Mouse (Mus musculus) erythroblast, embryonic 14.5 days (primary cell): ENCODE data around the gene Ppp1r1c. TPM values are rescaled to one million over a fixed set of nuclear protein-coding genes. Genes with fewer than 3 reads are reported as not detected.
A peak's percentile ranks its signal among the peaks of the same experiment; 100 is the strongest.

ENCODE experiments used
- H3K27me3 ChIP-seq: 2 replicates; pipeline ENCODE4 v1.6.1; 2012; ENCODE audit warnings: inconsistent platforms; ENCODE audit not compliant: control insufficient read depth
- H3K36me3 ChIP-seq: 2 replicates; pipeline ENCODE4 v1.6.1; 2012; ENCODE audit warnings: mild to moderate bottlenecking, inconsistent platforms; ENCODE audit not compliant: control insufficient read depth
- H3K4me1 ChIP-seq: 2 replicates; pipeline ENCODE4 v1.6.1; 2012; ENCODE audit warnings: inconsistent platforms; ENCODE audit not compliant: control insufficient read depth
- H3K4me3 ChIP-seq: replicated peaks from 2 replicates; pipeline ENCODE3; 2012; ENCODE audit warnings: moderate library complexity, mild to moderate bottlenecking, inconsistent platforms
- H3K9me3 ChIP-seq: 2 replicates; pipeline ENCODE4 v1.6.1; 2012; ENCODE audit warnings: low read length, inconsistent platforms, mixed read lengths; ENCODE audit not compliant: control insufficient read depth
- GATA1 ChIP-seq: IDR thresholded peaks from 2 replicates; pipeline ENCODE4 v1.6.1; 2012; ENCODE audit warnings: low read length, inconsistent platforms, mixed read lengths
- TAL1 ChIP-seq: IDR thresholded peaks from 3 replicates; pipeline ENCODE4 v1.6.1; 2012; ENCODE audit warnings: low read length, inconsistent platforms, mixed read lengths
- polyA plus RNA-seq: library from polyadenylated mRNA; stranded (reverse); fragments of >175 nt; gene quantifications from 2 replicates; pipeline ENCODE4 v1.2.3, GENCODE M21; 2012

Gene Ppp1r1c
- polyA plus RNA-seq, 1 experiment = not detected

DNA sequence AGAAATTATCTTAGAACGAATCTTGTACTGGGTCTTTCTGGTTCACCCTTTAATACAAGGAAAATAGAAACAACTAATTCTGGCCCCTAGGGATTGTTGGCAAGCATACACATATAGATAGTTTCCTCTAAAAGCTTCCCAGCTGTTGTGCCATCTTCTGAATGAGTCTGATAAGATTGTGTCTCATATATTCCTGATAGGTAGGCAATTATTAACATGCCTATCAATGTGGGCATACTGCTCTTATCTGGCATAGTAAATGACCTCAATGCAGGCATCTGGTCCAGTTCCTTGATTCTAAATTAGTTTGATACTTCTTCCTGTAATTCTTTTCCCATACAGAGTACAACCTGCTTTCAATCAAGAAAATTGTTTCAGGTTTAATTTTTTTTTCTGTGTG, 14.8 kb downstream of the Ppp1r1c start:
- TF ChIP-seq TAL1 = no peak
- H3K9me3 ChIP-seq = no peaks in the 10 kb centered on the region
- no peak overlapping the region for H3K4me3 ChIP-seq
- H3K4me1 ChIP-seq = no peaks in the 10 kb centered on the region
- no peaks in the 10 kb centered on the region for H3K27me3 ChIP-seq
- no peaks in the 10 kb centered on the region for H3K36me3 ChIP-seq

DNA sequence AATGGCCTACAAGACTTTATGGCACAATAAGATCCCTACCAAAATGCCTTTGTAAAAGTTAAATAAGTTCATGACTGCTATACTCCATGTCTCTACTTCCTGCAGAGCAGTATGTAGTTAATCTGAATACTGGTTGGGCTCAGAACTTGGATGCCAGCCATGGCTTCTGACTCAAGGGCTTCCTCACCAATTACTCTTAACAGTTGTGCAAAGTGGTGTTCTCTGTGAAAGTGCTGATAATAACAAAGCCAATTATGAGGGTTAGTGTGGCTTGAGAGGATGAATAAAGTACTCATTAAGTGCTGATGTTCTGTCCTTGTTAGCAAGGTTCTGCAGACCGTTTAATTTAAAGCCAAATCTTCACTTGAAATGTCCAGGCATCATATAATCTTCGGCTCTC, 31.4 kb downstream of the Ppp1r1c start:
- Histone ChIP-seq H3K4me3 (no peak overlapping the region), H3K36me3 (no peaks in the 10 kb centered on the region), H3K9me3 (no peaks in the 10 kb centered on the region), H3K27me3 (no peaks in the 10 kb centered on the region), H3K4me1 (no peaks in the 10 kb centered on the region)
- TF ChIP-seq TAL1 = no peak
- TF ChIP-seq GATA1 = no peak

DNA sequence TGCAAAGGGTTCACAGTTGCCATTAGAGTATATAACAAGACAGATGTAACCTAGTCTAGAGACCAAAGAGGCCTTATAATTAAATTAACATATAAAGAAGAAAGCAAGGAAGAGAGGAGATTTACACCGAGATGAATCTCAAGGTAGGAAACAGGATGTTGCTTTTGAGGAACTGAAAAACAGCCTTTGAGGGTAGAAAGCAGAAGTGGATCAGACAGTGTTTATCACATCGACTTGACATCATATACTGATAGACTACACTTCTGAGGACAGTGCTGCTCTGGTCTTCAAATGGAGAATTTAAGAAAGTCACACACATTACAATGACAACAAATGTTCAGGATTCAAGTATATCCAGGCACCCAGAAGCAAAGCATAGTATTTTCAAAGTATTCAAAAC, 34.4 kb downstream of the Ppp1r1c start:
- Histone ChIP-seq H3K27me3 (no peaks in the 10 kb centered on the region), H3K36me3 (no peaks in the 10 kb centered on the region), H3K4me1 (no peaks in the 10 kb centered on the region), H3K9me3 (no peaks in the 10 kb centered on the region), H3K4me3 (no peak overlapping the region)
- TF ChIP-seq TAL1 = no peak
- no peak for TF ChIP-seq GATA1

DNA sequence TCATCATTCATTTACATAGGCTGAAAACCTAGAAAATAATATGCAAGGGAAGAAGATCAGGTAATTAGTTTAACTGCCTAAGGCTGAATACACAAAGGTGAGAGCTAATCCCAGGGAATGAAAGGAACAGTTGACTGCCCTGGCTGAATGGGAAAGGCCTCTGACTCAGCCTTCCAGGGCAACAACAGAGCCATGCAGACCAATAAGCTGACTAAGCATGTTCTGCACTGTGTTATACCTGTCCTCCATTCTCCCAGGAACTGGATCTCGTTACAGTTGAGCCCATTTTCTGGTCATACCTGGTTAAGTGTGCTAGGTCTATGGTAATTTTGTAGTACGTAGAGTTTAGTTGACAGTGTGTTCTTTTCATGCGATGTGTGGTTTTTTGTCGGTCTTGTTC, 36.6 kb downstream of the Ppp1r1c start:
- Histone ChIP-seq H3K4me1 (no peaks in the 10 kb centered on the region), H3K4me3 (no peak overlapping the region), H3K9me3 (no peaks in the 10 kb centered on the region), H3K27me3 (no peaks in the 10 kb centered on the region), H3K36me3 (no peaks in the 10 kb centered on the region)
- no peak for TF ChIP-seq GATA1
- TF ChIP-seq TAL1 = no peak

DNA sequence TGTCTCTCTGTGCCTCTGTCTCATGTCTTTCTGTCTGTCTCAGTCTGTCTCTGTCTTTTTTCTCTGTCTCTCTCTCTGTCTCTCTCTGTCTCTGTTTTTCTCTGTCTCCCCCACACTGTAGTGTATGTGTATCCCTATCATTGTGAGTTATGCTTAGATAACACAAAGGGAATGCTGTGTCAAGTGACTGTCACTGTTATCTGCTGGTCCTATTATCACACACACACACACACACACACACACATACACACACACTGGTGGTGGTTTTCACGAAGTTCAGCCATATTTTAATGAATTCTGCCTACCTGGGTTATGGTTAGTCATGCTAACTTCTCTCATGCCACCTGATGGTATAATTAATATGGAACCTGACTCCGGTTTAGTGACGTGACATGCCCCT, 44.1 kb downstream of the Ppp1r1c start:
- TF ChIP-seq GATA1 (no peak), TAL1 (no peak)
- peaks cover 16% of the 10 kb centered on the region for H3K4me1 ChIP-seq
- H3K9me3 ChIP-seq = no peaks in the 10 kb centered on the region
- H3K36me3 ChIP-seq = no peaks in the 10 kb centered on the region
- H3K4me3 ChIP-seq = no peak overlapping the region
- H3K27me3 ChIP-seq = no peaks in the 10 kb centered on the region

DNA sequence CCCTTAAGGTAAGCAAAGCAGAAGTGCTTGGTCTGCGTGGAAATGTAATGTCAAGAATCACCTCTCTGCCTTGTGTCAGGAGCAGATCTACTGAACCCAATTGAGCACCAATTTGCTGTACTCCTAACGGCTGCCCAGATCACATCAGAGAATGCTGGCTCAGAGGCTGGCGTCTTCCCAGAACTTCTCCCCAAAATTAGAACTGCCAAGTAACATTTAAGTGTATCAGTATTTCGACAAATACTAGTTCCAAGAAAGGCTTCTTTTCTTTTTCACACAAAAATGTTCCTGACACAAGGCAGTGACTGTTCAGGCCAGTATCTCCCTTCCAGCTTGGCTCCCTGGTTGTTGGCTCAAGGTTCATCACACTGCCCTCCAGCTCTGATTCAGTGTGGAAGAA, 52.4 kb downstream of the Ppp1r1c start:
- TF ChIP-seq TAL1 = no peak
- TF ChIP-seq GATA1 = no peak
- Histone ChIP-seq H3K9me3 (no peaks in the 10 kb centered on the region), H3K4me1 (peaks cover 42% of the 10 kb centered on the region), H3K4me3 (no peak overlapping the region), H3K36me3 (no peaks in the 10 kb centered on the region), H3K27me3 (no peaks in the 10 kb centered on the region)

DNA sequence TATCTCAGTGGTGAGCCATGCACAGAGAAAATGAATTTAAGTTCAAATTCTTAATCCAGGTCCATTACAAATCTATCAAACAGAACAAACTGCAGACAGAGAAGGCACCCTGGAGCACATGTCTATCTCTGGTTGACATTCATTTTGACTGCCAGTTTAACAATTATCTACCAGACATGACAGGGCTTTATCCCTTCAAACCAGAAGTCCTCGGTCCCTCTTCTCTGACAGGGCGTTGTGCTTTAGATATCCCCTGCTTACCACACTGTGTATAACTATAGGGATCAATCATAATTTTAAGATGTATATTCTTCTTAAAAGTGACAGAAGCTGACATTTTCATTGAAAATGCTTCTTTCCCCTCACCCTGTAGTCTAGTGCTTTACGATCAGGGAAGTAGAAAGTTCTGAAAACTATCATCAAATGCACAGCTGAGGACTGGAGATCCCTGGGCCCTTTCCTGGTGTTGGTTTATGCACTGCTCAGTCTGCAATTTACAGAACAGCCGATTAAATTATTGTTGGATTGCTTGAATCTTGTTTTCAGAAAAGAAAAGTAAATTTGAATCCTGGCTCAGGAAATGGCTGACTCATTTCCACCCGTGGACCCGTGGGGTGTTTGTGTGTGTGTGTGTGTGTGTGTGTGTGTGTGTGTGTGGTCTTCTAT, 55.3 kb downstream of the Ppp1r1c start:
- no peaks in the 10 kb centered on the region for H3K27me3 ChIP-seq
- TF ChIP-seq GATA1 = 0 out of 2 replicates have a peak, but pooled peaks have one; percentile 20
- peak; percentile 65 for TF ChIP-seq TAL1
- H3K9me3 ChIP-seq = no peaks in the 10 kb centered on the region
- no peaks in the 10 kb centered on the region for H3K36me3 ChIP-seq
- H3K4me3 ChIP-seq = no peak overlapping the region
- peaks cover 37% of the 10 kb centered on the region for H3K4me1 ChIP-seq

DNA sequence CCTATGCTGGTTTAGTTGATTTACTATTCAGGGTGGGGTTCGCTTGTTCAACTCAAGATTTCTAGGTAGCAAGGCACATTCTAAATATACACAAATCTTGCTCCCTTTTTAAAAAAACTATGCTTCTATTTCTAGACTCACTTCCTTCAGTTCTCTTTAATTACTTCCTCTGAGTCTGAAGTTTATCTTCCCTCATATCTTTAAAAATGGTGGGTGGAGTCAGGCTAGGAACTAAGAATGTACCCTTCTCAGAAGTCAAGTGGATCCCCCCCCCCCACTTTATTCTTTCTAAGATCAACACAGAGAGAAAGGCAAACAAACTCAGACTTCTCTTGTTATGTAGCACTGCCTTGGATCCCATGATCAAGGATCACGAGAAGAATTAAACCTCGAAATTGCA, 57.5 kb downstream of the Ppp1r1c start:
- H3K4me3 ChIP-seq = no peak overlapping the region
- TF ChIP-seq GATA1 (no peak), TAL1 (no peak)
- peaks cover 37% of the 10 kb centered on the region for H3K4me1 ChIP-seq
- no peaks in the 10 kb centered on the region for H3K36me3 ChIP-seq
- H3K9me3 ChIP-seq = no peaks in the 10 kb centered on the region
- H3K27me3 ChIP-seq = no peaks in the 10 kb centered on the region; the same call in 1 of the 2 replicates

DNA sequence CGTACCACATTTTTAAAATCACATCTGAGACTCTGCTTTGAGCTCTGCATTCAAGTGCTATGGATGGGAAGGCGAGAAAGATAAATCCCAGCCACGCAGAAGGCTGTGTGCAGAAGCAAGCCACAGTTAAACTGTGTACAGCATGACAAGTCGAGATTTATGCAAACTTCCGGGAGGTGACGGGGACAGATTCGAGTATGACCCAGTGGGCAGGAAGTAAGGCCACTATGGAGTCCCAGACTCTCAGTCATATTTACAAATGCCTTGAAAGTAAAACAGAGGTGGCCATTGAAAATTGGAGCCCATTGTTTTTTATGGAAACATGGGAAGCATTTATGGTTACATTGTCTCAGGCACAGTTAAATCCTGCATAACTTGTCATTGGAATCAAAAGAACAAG, 58.1 kb downstream of the Ppp1r1c start:
- TF ChIP-seq TAL1 (no peak), GATA1 (no peak)

DNA sequence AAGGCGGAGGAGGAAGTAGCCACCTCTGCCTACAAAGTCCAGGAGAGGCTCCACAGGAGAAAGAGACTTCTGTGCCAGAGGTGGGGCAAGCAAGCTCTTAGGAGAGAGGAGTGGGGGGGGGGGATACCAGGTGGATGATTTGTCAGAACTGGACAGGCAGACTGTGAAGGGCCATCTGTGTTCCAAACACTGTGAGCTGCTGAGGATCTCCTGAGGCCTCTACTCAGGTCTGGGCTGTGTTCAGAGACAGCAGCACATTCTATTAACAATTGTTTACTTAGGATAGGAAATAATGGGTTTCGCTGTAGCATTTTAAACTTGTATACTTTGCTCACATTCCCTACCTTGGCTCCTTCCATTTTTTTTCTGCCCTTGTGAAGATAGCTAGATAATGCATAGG, 61.0 kb downstream of the Ppp1r1c start:
- Histone ChIP-seq H3K36me3 (no peaks in the 10 kb centered on the region), H3K9me3 (no peaks in the 10 kb centered on the region), H3K4me3 (no peak overlapping the region), H3K27me3 (no peaks in the 10 kb centered on the region; the same call in 1 of the 2 replicates), H3K4me1 (peaks cover 11% of the 10 kb centered on the region)
- TF ChIP-seq GATA1 (no peak), TAL1 (no peak)

More for the DNA sequence above, 58.1 kb downstream of the Ppp1r1c start:
- Histone ChIP-seq H3K4me1 (peaks cover 35% of the 10 kb centered on the region), H3K4me3 (no peak overlapping the region), H3K27me3 (no peaks in the 10 kb centered on the region; the same call in 1 of the 2 replicates), H3K9me3 (no peaks in the 10 kb centered on the region), H3K36me3 (no peaks in the 10 kb centered on the region)
